Mouse (Mus musculus) megakaryocyte, embryonic 14.5 days (primary cell): ENCODE data around the gene Gbp2b.

Source experiments
- FLI1 ChIP-seq: IDR thresholded peaks from 2 replicates; pipeline ENCODE4 v1.6.1; 2012; ENCODE audit warnings: low read length, inconsistent platforms, mixed read lengths
- GATA1 ChIP-seq: IDR thresholded peaks from 3 replicates; pipeline ENCODE4 v1.6.1; 2012; ENCODE audit warnings: mixed read lengths, low read length, inconsistent platforms, borderline replicate concordance

DNA sequence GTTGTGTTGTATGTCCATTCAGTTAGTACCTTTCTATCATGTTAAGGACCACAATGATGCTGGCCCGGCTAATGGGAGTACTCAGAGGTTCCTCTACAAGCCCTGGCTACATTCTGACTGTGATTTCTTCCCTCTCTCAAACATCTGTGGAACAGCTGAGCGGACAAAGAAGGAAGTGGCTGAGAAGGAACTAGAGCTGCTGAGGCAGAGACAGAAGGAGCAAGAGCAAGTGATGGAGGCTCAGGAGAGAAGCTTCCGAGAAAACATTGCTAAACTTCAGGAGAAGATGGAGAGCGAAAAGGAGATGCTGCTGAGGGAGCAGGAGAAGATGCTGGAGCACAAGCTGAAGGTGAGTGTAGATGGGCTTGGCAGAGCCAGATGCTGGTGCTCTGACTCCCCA is 23.9 kb upstream of the Gbp2b start:
- no peak for TF ChIP-seq GATA1
- TF ChIP-seq FLI1, result no peak
